Mouse (Mus musculus) E14TG2a.4 (cell line): Measurements from ENCODE around the gene Raph1.

ENCODE experiments used
- H3K27me3 ChIP-seq: 2 replicates; pipeline ENCODE4 v1.6.1; 2014; ENCODE audit warnings: low read length, control low read depth; ENCODE audit not compliant: insufficient read depth
- H3K36me3 ChIP-seq: 2 replicates; pipeline ENCODE4 v1.6.1; 2014; ENCODE audit warnings: low read length, control low read depth; ENCODE audit not compliant: insufficient read depth
- H3K4me1 ChIP-seq: replicated peaks from 2 replicates; pipeline ENCODE4 v1.6.1; 2014; ENCODE audit warnings: low read depth, low read length, control low read depth
- H3K4me3 ChIP-seq: replicated peaks from 2 replicates; pipeline ENCODE4 v1.5.1; 2014; ENCODE audit warnings: mild to moderate bottlenecking, low read length
- H3K9me3 ChIP-seq: 2 replicates; pipeline ENCODE4 v1.6.1; 2014; ENCODE audit warnings: low read length, control low read depth
- CTCF ChIP-seq: conservative IDR thresholded peaks from 2 replicates; pipeline ENCODE4 v1.5.1; 2014; ENCODE audit warnings: low read length
- NANOG ChIP-seq: IDR thresholded peaks from 2 replicates; pipeline ENCODE4 v1.6.1; 2014; ENCODE audit warnings: borderline replicate concordance, low read length, mixed read lengths
- POU5F1 ChIP-seq: IDR thresholded peaks from 2 replicates; pipeline ENCODE4 v1.6.1; 2014; ENCODE audit warnings: low read length, borderline replicate concordance

Raph1 gene

GRCm38 (mm10) chr1:60569210-60569609 is 2.3 kb upstream of the Raph1 start:
- H3K4me3 ChIP-seq = peak overlapping the region; percentile 48; the same call in 1 of the 2 replicates
- no peaks in the 10 kb centered on the region for H3K36me3 ChIP-seq
- no peaks in the 10 kb centered on the region for H3K9me3 ChIP-seq
- peaks cover 33% of the 10 kb centered on the region for H3K4me1 ChIP-seq
- TF ChIP-seq CTCF (no peak), POU5F1 (no peak), NANOG (no peak)
- no peaks in the 10 kb centered on the region for H3K27me3 ChIP-seq

- no peaks in the 10 kb centered on the region for H3K27me3 ChIP-seq
- H3K36me3 ChIP-seq = peaks cover 5% of the 10 kb centered on the region
- no peaks in the 10 kb centered on the region for H3K9me3 ChIP-seq
- TF ChIP-seq CTCF (no peak), NANOG (no peak), POU5F1 (no peak)
- H3K4me3 ChIP-seq = peak overlapping the region; percentile 99
- peaks cover 48% of the 10 kb centered on the region for H3K4me1 ChIP-seq
Measured at GRCm38 (mm10) chr1:60567321-60567720, 417 bp upstream of the Raph1 start.

- Histone ChIP-seq H3K9me3 (no peaks in the 10 kb centered on the region), H3K4me1 (peaks cover 52% of the 10 kb centered on the region), H3K4me3 (peak overlapping the region; percentile 99), H3K27me3 (no peaks in the 10 kb centered on the region), H3K36me3 (peaks cover 16% of the 10 kb centered on the region)
- TF ChIP-seq NANOG (no peak), CTCF (no peak), POU5F1 (no peak)
Measured at GRCm38 (mm10) chr1:60565931-60566630, 823 bp downstream of the Raph1 start.

- peak overlapping the region; percentile 99 for H3K4me3 ChIP-seq
- TF ChIP-seq CTCF (peak; percentile 34; the same call in 1 of the 2 replicates), POU5F1 (no peak)
- H3K9me3 ChIP-seq = peaks cover 4% of the 10 kb centered on the region; the same call in 1 of the 2 replicates
- peaks cover 20% of the 10 kb centered on the region for H3K36me3 ChIP-seq
- H3K27me3 ChIP-seq = no peaks in the 10 kb centered on the region
- peaks cover 52% of the 10 kb centered on the region for H3K4me1 ChIP-seq
Measured at GRCm38 (mm10) chr1:60565270-60565920, 1.5 kb downstream of the Raph1 start.

GRCm38 (mm10) chr1:60564691-60565090 is 2.2 kb downstream of the Raph1 start:
- Histone ChIP-seq H3K27me3 (no peaks in the 10 kb centered on the region), H3K4me3 (peak overlapping the region; percentile 99), H3K4me1 (peaks cover 49% of the 10 kb centered on the region), H3K9me3 (peaks cover 6% of the 10 kb centered on the region; the same call in 1 of the 2 replicates), H3K36me3 (peaks cover 21% of the 10 kb centered on the region)
- TF ChIP-seq NANOG = no peak
- TF ChIP-seq POU5F1 = no peak
- no peak for TF ChIP-seq CTCF

- TF ChIP-seq NANOG = no peak
- TF ChIP-seq CTCF = no peak
- no peak overlapping the region for H3K4me3 ChIP-seq
- H3K4me1 ChIP-seq = peaks cover 37% of the 10 kb centered on the region
- no peaks in the 10 kb centered on the region for H3K27me3 ChIP-seq
- H3K36me3 ChIP-seq = peaks cover 21% of the 10 kb centered on the region
- peaks cover 6% of the 10 kb centered on the region; the same call in 1 of the 2 replicates for H3K9me3 ChIP-seq
Measured at GRCm38 (mm10) chr1:60563021-60563420, 3.9 kb downstream of the Raph1 start.

GRCm38 (mm10) chr1:60543681-60544080 is 23.2 kb downstream of the Raph1 start:
- Histone ChIP-seq H3K9me3 (peaks cover 32% of the 10 kb centered on the region), H3K4me3 (no peak overlapping the region), H3K36me3 (peaks cover 19% of the 10 kb centered on the region), H3K27me3 (no peaks in the 10 kb centered on the region), H3K4me1 (peaks cover 52% of the 10 kb centered on the region)
- TF ChIP-seq CTCF = no peak
- no peak for TF ChIP-seq POU5F1
- TF ChIP-seq NANOG = no peak

- H3K4me1 ChIP-seq = peaks cover 65% of the 10 kb centered on the region
- no peaks in the 10 kb centered on the region for H3K9me3 ChIP-seq
- H3K27me3 ChIP-seq = no peaks in the 10 kb centered on the region
- H3K36me3 ChIP-seq = 0 out of 2 replicates have a peak, but pooled peaks cover 4% of the 10 kb centered on the region
- no peak overlapping the region for H3K4me3 ChIP-seq
- no peak for TF ChIP-seq NANOG
- TF ChIP-seq POU5F1 = no peak
- TF ChIP-seq CTCF = no peak
Measured at GRCm38 (mm10) chr1:60539272-60539671, 27.6 kb downstream of the Raph1 start.

GRCm38 (mm10) chr1:60534932-60535331 is 32.0 kb downstream of the Raph1 start:
- Histone ChIP-seq H3K36me3 (peaks cover 33% of the 10 kb centered on the region), H3K4me3 (no peak overlapping the region), H3K27me3 (no peaks in the 10 kb centered on the region), H3K4me1 (peaks cover 25% of the 10 kb centered on the region), H3K9me3 (no peaks in the 10 kb centered on the region)
- no peak for TF ChIP-seq NANOG
- TF ChIP-seq CTCF = peak; percentile 41
- no peak for TF ChIP-seq POU5F1
